Mouse (Mus musculus) intestine, postnatal 0 days (tissue): Measurements from ENCODE around the gene Kalrn. TPM values are rescaled to one million over a fixed set of nuclear protein-coding genes. Genes with fewer than 3 reads are reported as not detected.
A peak's percentile ranks its signal among the peaks of the same experiment; 100 is the strongest.

Experiments used
- ATAC-seq: fragments of 200-750 bp; cut with Nextera tagmentation; 2 replicates; pipeline ENCODE4 v1.8.0; 2017; ENCODE audit warnings: mild to moderate bottlenecking, moderate TSS enrichment, moderate library complexity
- H3K27ac ChIP-seq: fragments of 300-500 bp; sonication (generic); 2 replicates; pipeline ENCODE4 v1.5.1; 2014; ENCODE audit warnings: mild to moderate bottlenecking, low read depth, low read length, moderate library complexity
- H3K27me3 ChIP-seq: fragments of 300-500 bp; sonication (generic); replicated peaks from 2 replicates; pipeline ENCODE4 v1.6.1; 2014; ENCODE audit warnings: low read length, mixed read lengths; ENCODE audit not compliant: control insufficient read depth, insufficient read depth
- H3K36me3 ChIP-seq: fragments of 300-500 bp; sonication (generic); 2 replicates; pipeline ENCODE4 v1.6.1; 2014; ENCODE audit warnings: mild to moderate bottlenecking, moderate library complexity; ENCODE audit not compliant: control insufficient read depth, insufficient read depth
- H3K4me1 ChIP-seq: fragments of 300-500 bp; sonication (generic); replicated peaks from 2 replicates; pipeline ENCODE4 v1.6.1; 2014; ENCODE audit warnings: antibody characterized with exemption, low read length, mixed read lengths; ENCODE audit not compliant: control insufficient read depth, insufficient read depth
- H3K4me2 ChIP-seq: fragments of 300-500 bp; sonication (generic); replicated peaks from 2 replicates; pipeline ENCODE4 v1.6.1; 2014; ENCODE audit warnings: low read depth, mild to moderate bottlenecking, moderate library complexity
- H3K4me3 ChIP-seq: fragments of 300-500 bp; sonication (generic); 2 replicates; pipeline ENCODE4 v1.5.1; 2014; ENCODE audit warnings: low read depth, low read length
- H3K9ac ChIP-seq: fragments of 300-500 bp; sonication (generic); 2 replicates; pipeline ENCODE4 v1.6.1; 2014; ENCODE audit warnings: mild to moderate bottlenecking, low read depth, low read length
- H3K9me3 ChIP-seq: fragments of 300-500 bp; sonication (generic); 2 replicates; pipeline ENCODE4 v1.6.1; 2016; ENCODE audit warnings: mixed run types; ENCODE audit not compliant: control insufficient read depth
- CTCF ChIP-seq: sonication (generic); IDR thresholded peaks from 2 replicates; pipeline ENCODE4 v1.5.1; 2016; ENCODE audit warnings: low read depth, mild to moderate bottlenecking, control low read depth, antibody characterized with exemption, moderate library complexity
- WGBS: fragments of 180-500 bp; shearing (Covaris S2); extraction: QIAGEN DNeasy Blood & Tissue Kit; methylation state at CpG from one replicate; pipeline ENCODE4 v1.1.7; 2014; 5-methylcytosine and 5-hydroxymethylcytosine counted together
- polyA plus RNA-seq: library from polyadenylated mRNA; unstranded; fragments of >200 nt; fragmentation: Nextera tagmentation; extraction: Ambion mirVana; gene quantifications from 2 replicates; pipeline ENCODE4 v1.2.1, GENCODE M21; 2015

Kalrn gene
- polyA plus RNA-seq, 1 experiment from 2014 or later, result 7.5 TPM

DNA sequence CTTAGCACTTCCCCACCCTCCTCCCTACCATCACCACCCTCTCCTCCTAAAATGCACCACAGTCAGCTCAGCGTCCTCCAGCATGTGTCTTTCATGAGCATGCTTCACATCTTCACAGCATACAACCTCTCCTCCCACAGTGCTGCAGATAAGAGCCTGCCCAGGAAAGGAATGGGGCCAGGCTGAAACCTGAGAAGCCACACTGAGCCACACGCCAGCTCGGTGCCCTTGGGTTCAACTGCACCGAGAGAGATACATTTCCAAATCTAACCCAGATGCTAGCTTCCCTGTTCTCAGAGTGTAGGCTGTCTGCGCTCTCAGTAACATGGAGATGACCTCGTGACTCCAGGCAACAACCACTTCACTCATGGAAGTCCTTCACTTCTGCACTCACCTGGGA lies 151.9 kb downstream of the Kalrn start:
- Histone ChIP-seq H3K4me3 (no peak overlapping the region), H3K4me1 (no peaks in the 10 kb centered on the region), H3K27me3 (no peaks in the 10 kb centered on the region), H3K36me3 (no peaks in the 10 kb centered on the region), H3K9me3 (no peaks in the 10 kb centered on the region), H3K4me2 (no peak overlapping the region), H3K9ac (no peak overlapping the region), H3K27ac (no peak overlapping the region)
- TF ChIP-seq CTCF, result no peak
- WGBS, result 41% methylated on average over 6 of the region's 6 CpGs
- ATAC-seq, result no peak

DNA sequence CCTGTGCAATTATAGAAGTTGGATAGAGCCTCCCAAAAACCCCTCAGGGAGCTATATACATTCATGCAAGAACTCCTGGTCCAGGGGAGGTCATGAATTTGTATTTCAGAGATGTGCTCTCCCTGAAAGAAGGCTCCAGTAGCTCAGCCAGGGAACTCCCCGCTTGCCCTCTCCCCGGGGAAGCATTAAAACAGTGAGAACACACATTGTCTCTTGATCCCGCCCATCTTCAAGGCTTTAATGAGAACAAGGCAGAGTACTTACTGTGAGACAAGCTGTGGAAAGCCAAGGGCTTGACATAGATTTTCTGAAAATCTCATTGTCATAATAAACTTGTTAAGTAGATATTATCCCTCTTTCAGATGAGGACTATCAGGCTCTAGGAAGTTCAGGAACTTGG lies 155.4 kb downstream of the Kalrn start:
- Histone ChIP-seq H3K36me3 (no peaks in the 10 kb centered on the region), H3K4me3 (no peak overlapping the region), H3K9ac (no peak overlapping the region), H3K9me3 (no peaks in the 10 kb centered on the region), H3K27ac (no peak overlapping the region), H3K4me1 (no peaks in the 10 kb centered on the region), H3K27me3 (no peaks in the 10 kb centered on the region), H3K4me2 (no peak overlapping the region)
- 59% methylated on average over 3 of the region's 3 CpGs for WGBS
- ATAC-seq, result no peak
- no peak for TF ChIP-seq CTCF

DNA sequence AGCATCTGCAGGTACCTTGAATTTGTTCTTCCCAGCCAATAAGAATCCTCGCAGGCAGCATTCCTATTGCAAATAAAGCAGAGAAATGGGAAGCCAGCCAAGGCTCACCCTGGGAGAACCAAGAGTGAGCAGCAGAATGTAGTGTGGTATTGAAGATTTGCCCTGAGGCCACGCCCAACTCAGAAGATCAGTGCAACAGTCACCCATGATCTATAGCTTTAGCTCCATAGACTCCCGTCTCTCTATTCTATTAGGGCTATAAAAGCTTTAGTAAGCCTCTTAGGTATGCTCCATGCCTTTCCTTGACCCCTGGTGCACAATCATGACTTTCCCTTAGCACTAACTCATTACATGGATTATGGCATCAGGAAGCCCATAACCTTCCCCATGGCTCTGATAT lies 155.9 kb downstream of the Kalrn start:
- no peaks in the 10 kb centered on the region for H3K9me3 ChIP-seq
- WGBS, result 70% methylated on average over 3 of the region's 3 CpGs
- H3K9ac ChIP-seq, result no peak overlapping the region
- no peaks in the 10 kb centered on the region for H3K36me3 ChIP-seq
- H3K4me2 ChIP-seq, result no peak overlapping the region
- H3K27ac ChIP-seq, result no peak overlapping the region
- no peaks in the 10 kb centered on the region for H3K4me1 ChIP-seq
- ATAC-seq, result no peak
- no peaks in the 10 kb centered on the region for H3K27me3 ChIP-seq
- no peak overlapping the region for H3K4me3 ChIP-seq
- no peak for TF ChIP-seq CTCF

DNA sequence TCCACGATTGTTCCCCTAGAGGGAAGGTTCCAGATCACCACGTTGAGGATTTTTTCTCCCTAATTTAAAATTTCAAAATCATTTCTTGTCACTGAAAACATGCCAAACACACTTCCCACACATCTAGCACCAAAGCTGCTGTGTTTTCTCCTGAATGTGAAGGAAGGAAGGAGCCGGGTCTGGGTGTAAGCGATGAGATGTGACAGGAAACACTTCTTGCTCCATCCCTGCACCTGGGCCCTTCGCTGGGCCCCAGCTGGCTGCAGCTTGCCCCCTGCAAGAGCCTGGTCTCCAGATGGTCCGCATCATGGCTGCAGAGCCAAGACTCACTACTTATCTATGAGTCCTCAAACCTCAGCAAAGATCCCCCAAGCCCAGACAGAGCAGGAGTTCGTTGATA lies 158.8 kb downstream of the Kalrn start:
- 50% methylated on average over 7 of the region's 7 CpGs for WGBS
- no peaks in the 10 kb centered on the region for H3K27me3 ChIP-seq

DNA sequence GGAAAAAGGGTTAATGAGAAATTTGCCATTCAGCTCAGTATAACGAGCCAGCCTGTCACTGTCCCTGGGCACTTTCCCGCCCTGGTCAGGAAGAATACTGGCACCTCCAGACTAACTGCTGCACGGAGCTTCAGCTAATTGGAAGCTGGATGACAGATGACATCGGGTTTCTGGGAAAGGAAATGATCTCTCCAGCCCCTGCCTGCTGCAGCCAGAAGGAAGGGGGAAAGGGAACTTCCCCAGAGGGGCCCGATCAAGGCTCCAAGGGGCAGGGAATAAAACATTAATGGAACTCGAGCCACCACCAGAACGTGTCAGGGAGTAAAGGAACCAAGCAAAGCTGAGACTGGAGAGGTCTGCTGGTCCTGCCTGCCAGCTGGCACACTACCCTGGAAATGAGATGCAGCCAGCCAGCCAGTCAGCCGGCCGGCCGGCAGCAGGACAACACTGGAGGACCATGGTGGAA lies 159.4 kb downstream of the Kalrn start:
- Histone ChIP-seq H3K27ac (no peak overlapping the region), H3K4me2 (peak overlapping the region; percentile 30; the same call in 1 of the 2 replicates)
- no peak for ATAC-seq

More for the DNA sequence above, 158.8 kb downstream of the Kalrn start:
- H3K4me2 ChIP-seq, result no peak overlapping the region
- no peak overlapping the region for H3K9ac ChIP-seq
- no peaks in the 10 kb centered on the region for H3K4me1 ChIP-seq
- no peak for TF ChIP-seq CTCF
- no peaks in the 10 kb centered on the region for H3K36me3 ChIP-seq
- no peak overlapping the region for H3K27ac ChIP-seq
- H3K9me3 ChIP-seq, result no peaks in the 10 kb centered on the region
- no peak overlapping the region for H3K4me3 ChIP-seq
- no peak for ATAC-seq

DNA sequence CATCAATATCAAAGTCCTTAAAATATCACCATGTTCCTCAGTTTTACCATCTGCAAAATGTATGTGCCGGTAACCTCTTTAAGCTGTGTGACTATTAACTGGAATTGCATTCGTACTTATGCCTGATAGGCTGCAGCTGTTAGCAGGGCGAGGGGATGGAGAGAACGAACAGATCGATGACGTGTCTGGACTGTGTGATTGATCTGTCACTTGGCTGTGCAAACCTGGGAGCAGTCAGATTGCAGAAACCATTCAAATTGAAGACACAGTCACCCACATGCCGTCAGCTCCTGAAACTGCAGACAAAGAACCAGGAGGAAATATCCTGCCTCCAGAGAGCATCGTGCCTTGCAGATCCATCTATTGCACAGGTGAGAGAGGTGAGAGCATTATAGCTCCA lies 166.3 kb downstream of the Kalrn start:
- no peaks in the 10 kb centered on the region for H3K27me3 ChIP-seq
- no peak for ATAC-seq
- H3K9ac ChIP-seq, result no peak overlapping the region
- no peaks in the 10 kb centered on the region for H3K9me3 ChIP-seq
- H3K36me3 ChIP-seq, result no peaks in the 10 kb centered on the region
- no peak for TF ChIP-seq CTCF
- no peak overlapping the region for H3K27ac ChIP-seq
- no peaks in the 10 kb centered on the region for H3K4me1 ChIP-seq
- no peak overlapping the region for H3K4me3 ChIP-seq
- WGBS, result 71% methylated on average over 8 of the region's 8 CpGs
- H3K4me2 ChIP-seq, result no peak overlapping the region

More for the DNA sequence above, 159.4 kb downstream of the Kalrn start:
- TF ChIP-seq CTCF, result no peak
- Histone ChIP-seq H3K9me3 (no peaks in the 10 kb centered on the region), H3K4me1 (no peaks in the 10 kb centered on the region), H3K27me3 (no peaks in the 10 kb centered on the region), H3K4me3 (no peak overlapping the region), H3K36me3 (no peaks in the 10 kb centered on the region), H3K9ac (no peak overlapping the region)
- WGBS, result 40% methylated on average over 10 of the region's 10 CpGs

DNA sequence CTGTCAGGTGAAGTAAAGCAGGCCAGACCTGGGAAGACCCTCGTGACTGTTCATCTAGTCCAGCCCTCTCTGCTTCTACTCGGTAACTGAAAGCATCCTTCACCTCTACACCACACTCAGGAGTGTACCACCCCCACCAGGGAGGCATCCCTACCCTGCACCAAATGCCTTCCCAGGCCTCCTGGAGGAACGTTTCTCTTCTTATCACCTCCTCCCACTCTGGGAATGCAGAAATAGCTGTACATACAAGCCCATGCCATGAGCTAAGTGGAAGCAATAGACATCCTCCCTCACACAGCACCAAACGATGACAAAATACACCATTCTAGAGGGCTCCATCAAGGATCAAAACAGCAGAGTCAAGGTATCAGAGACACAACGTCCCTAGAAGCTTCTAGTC lies 168.2 kb downstream of the Kalrn start:
- Histone ChIP-seq H3K9me3 (no peaks in the 10 kb centered on the region), H3K4me1 (no peaks in the 10 kb centered on the region), H3K9ac (no peak overlapping the region), H3K4me2 (no peak overlapping the region), H3K27ac (no peak overlapping the region), H3K4me3 (no peak overlapping the region), H3K27me3 (no peaks in the 10 kb centered on the region), H3K36me3 (no peaks in the 10 kb centered on the region)
- no peak for TF ChIP-seq CTCF
- WGBS, result 46% methylated on average over 5 of the region's 5 CpGs
- no peak for ATAC-seq
